Mouse (Mus musculus) large intestine, adult 2 months (tissue): Measurements from ENCODE around the gene Dand5. TPM values are rescaled to one million over a fixed set of nuclear protein-coding genes. Genes with fewer than 3 reads are reported as not detected.

Experiments
- DNase-seq: peaks from one replicate; pipeline ENCODE4 v3.0.0-alpha.2; 2012; ENCODE audit warnings: low read depth, low spot score
- WGBS: fragments of 180-500 bp; shearing (Covaris S2); methylation state at CpG from one replicate; pipeline ENCODE4 v1.1.7; 2018; 5-methylcytosine and 5-hydroxymethylcytosine counted together
- polyA plus RNA-seq: library from polyadenylated mRNA; depleted of rRNA; stranded (reverse); fragments of >200 nt; gene quantifications from 2 replicates; pipeline ENCODE4 v1.2.3, GENCODE M21; 2012; rRNA removed

The Dand5 gene
- 1.9 and 3.0 TPM in 2 replicates for polyA plus RNA-seq

- WGBS: 68% methylated on average over 3 of the region's 3 CpGs
- no peak for DNase-seq
These were observed at the start of gene Dand5 for GRCm38 (mm10) chr8:84822723-84823122. TSS of gene Dand5 (minus strand) at chr8:84822823.

GRCm38 (mm10) chr8:84871376-84872308, 49.0 kb upstream of the Dand5 start, which contains the start of gene Syce2:
TSS of gene Syce2 (plus strand) at chr8:84872111.
- peak; percentile 24 for DNase-seq
- 6% methylated on average over 43 of the region's 46 CpGs for WGBS

GRCm38 (mm10) chr8:84856864-84857441, 34.3 kb upstream of the Dand5 start, which contains the start of gene Farsa:
TSS of gene Farsa (plus strand) at chr8:84856989.
- WGBS: under 1% methylated on average over 39 of the region's 39 CpGs
- peak; percentile 84 for DNase-seq

- 93% methylated on average over 3 of the region's 3 CpGs for WGBS
- no peak for DNase-seq
These were observed 33.8 kb upstream of the Dand5 start for GRCm38 (mm10) chr8:84856434-84856833.

- 33% methylated on average over 6 of the region's 6 CpGs for WGBS
- no peak for DNase-seq
These were observed 25.2 kb upstream of the Dand5 start for GRCm38 (mm10) chr8:84847684-84848435.

- peak; percentile 98 for DNase-seq
- WGBS: 1% methylated on average over 55 of the region's 55 CpGs
These were observed 24.3 kb upstream of the Dand5 start, which contains the start of gene Calr for GRCm38 (mm10) chr8:84846722-84847572. TSS of gene Calr (minus strand) at chr8:84846934.

- WGBS: under 1% methylated on average over 30 of the region's 30 CpGs
- DNase-seq: no peak
These were observed 23.6 kb upstream of the Dand5 start for GRCm38 (mm10) chr8:84846094-84846721.

GRCm38 (mm10) chr8:84845355-84846093, 22.9 kb upstream of the Dand5 start:
- no peak for DNase-seq
- WGBS: 8% methylated on average over 12 of the region's 12 CpGs

GRCm38 (mm10) chr8:84844397-84845070, 21.9 kb upstream of the Dand5 start:
- no peak for DNase-seq
- 67% methylated on average over 9 of the region's 9 CpGs for WGBS

- no peak for DNase-seq
- 68% methylated on average over 1 of the region's 1 CpGs for WGBS
These were observed 18.9 kb upstream of the Dand5 start for GRCm38 (mm10) chr8:84841514-84841913.

GRCm38 (mm10) chr8:84840248-84840999, 17.8 kb upstream of the Dand5 start, which contains the start of gene Rad23a:
TSS of gene Rad23a (minus strand) at chr8:84840665.
- peak; percentile 82 for DNase-seq
- WGBS: 1% methylated on average over 55 of the region's 55 CpGs

GRCm38 (mm10) chr8:84839875-84840247, 17.2 kb upstream of the Dand5 start:
- no peak for DNase-seq
- under 1% methylated on average over 7 of the region's 7 CpGs for WGBS

GRCm38 (mm10) chr8:84839411-84839810, 16.8 kb upstream of the Dand5 start:
- DNase-seq: no peak
- WGBS: 58% methylated on average over 2 of the region's 2 CpGs

GRCm38 (mm10) chr8:84838513-84838912, 15.9 kb upstream of the Dand5 start:
- no peak for DNase-seq
- 79% methylated on average over 5 of the region's 5 CpGs for WGBS

- 90% methylated on average over 15 of the region's 15 CpGs for WGBS
- no peak for DNase-seq
These were observed 15.4 kb upstream of the Dand5 start for GRCm38 (mm10) chr8:84837912-84838470.

GRCm38 (mm10) chr8:84837149-84837911, 14.7 kb upstream of the Dand5 start:
- 78% methylated on average over 8 of the region's 8 CpGs for WGBS
- no peak for DNase-seq
